In the genomic region with DNA sequence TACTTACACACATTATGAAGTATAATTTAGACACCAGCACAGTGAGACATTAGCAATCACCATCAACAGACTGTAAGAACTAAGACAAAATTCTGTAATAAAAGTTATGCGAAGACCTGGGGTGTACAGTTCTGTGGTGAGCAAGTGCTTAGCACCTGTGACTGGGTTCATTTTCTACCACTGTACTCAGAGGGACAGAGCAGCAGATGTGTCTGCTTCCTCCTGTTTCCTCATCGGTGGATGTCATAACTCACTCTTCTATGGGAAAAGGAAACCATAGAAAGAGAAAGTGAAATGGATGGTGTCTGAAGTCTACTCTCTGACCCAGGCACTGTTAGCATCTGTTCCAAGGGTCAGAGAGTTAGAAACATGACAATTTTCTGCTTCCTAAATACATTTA, we compare ENCODE assay signal across 21 mouse cellular contexts. TPM values are rescaled to one million over a fixed set of nuclear protein-coding genes. Genes with fewer than 3 reads are reported as not detected.
DNase-seq lines count a peak whose midpoint lies in the region; ATAC-seq and TF ChIP-seq lines count a peak whose summit lies in the region.
"Had no signal": no experiment of that assay in that cellular context is flagged by ENCODE, and none has a peak within 500 bp of the region (broad histone marks: within the 10 kb centered on the region; RNA-seq: fewer than 3 reads in every experiment).

No protein-coding gene starts in this region.

- DNase-seq in spleen, adult 2 months (ENCODE audit: low read depth in 1 of 2, low spot score in 2 of 2) = no peak
- DNase-seq in spleen, adult 18-20 months = no peak
- DNase-seq in adipocyte (ENCODE audit: low spot score) = peak; percentile 44
- DNase-seq: adrenal gland, postnatal 36 days; cerebellum, adult 11-12 months; cerebellum, postnatal 14 days; embryo, embryonic 11 days; gastrocnemius, postnatal 14 days had no signal

- peaks cover 21% of the 10 kb centered on the region; the same call in 1 of the 2 replicates for H3K4me1 ChIP-seq in spleen, adult 2 months (ENCODE audit: control insufficient read depth, insufficient read depth, insufficient read length)
- peaks cover 13% of the 10 kb centered on the region for H3K4me1 ChIP-seq in small intestine, adult 2 months (ENCODE audit: control insufficient read depth, insufficient read depth, insufficient read length, low read length)
- H3K4me1 ChIP-seq in heart, embryonic 11.5 days (ENCODE audit: control insufficient read depth, insufficient read depth, low read length) = no peaks in the 10 kb centered on the region
- H3K4me1 ChIP-seq: embryonic facial prominence, embryonic 15.5 days; hindbrain, embryonic 12.5 days; midbrain, embryonic 15.5 days; stomach, embryonic 15.5 days had no signal

- 16% methylated on average over 2 of the region's 2 CpGs for WGBS in spleen, adult 2 months
- WGBS in small intestine, adult 2 months = 33% methylated on average over 2 of the region's 2 CpGs
- WGBS in heart, embryonic 11.5 days (ENCODE audit: insufficient replicate concordance) = 88% methylated on average over 2 of the region's 2 CpGs

- H3K4me3 ChIP-seq in spleen, adult 2 months (ENCODE audit: extremely low read depth, insufficient read depth, insufficient read length) = no peak overlapping the region
- H3K4me3 ChIP-seq in small intestine, adult 2 months (ENCODE audit: low read depth, low read length) = no peak overlapping the region
- H3K4me3 ChIP-seq in heart, embryonic 11.5 days (ENCODE audit: low read depth, low read length) = no peak overlapping the region
- H3K4me3 ChIP-seq: embryonic facial prominence, embryonic 15.5 days; hindbrain, embryonic 12.5 days; kidney, embryonic 15.5 days; limb, embryonic 10.5 days; midbrain, embryonic 15.5 days; stomach, embryonic 15.5 days had no signal

- TF ChIP-seq CTCF in spleen, adult 2 months (IDR thresholded peaks at IDR 0.05; ENCODE audit: extremely low read depth, insufficient read depth, insufficient read length, insufficient replicate concordance) = no peak
- TF ChIP-seq CTCF in small intestine, adult 2 months (IDR thresholded peaks at IDR 0.05; ENCODE audit: extremely low read depth, insufficient read length, insufficient replicate concordance, low read depth, low read length) = no peak

- no peak overlapping the region for H3K9ac ChIP-seq in heart, embryonic 11.5 days (ENCODE audit: low read depth, low read length)
- H3K9ac ChIP-seq: embryonic facial prominence, embryonic 15.5 days; hindbrain, embryonic 12.5 days; kidney, embryonic 15.5 days; liver, embryonic 14.5 days; midbrain, embryonic 15.5 days; stomach, embryonic 15.5 days had no signal

- no peaks in the 10 kb centered on the region for H3K9me3 ChIP-seq in heart, embryonic 11.5 days (replicated peaks; ENCODE audit: control insufficient read depth, low read length)
- H3K9me3 ChIP-seq: embryonic facial prominence, embryonic 15.5 days; hindbrain, embryonic 12.5 days; kidney, embryonic 15.5 days; limb, embryonic 10.5 days; midbrain, embryonic 15.5 days; stomach, embryonic 15.5 days had no signal

- peak; percentile 73 for ATAC-seq in megakaryocyte, adult 5-6 weeks (ENCODE audit: poor library complexity, severe bottlenecking)
- no peak for ATAC-seq in frontal cortex, adult (ENCODE audit: low TSS enrichment)
- ATAC-seq in heart, embryonic 11.5 days (replicated peaks; ENCODE audit: insufficient number of reproducible peaks, low FRiP score, low TSS enrichment) = no peak
- ATAC-seq: lung, postnatal 0 days; midbrain, embryonic 15.5 days had no signal

- no peaks in the 10 kb centered on the region for H3K36me3 ChIP-seq in spleen, adult 2 months (ENCODE audit: control insufficient read depth, insufficient read depth, low read length)
- H3K36me3 ChIP-seq in small intestine, adult 2 months (ENCODE audit: control insufficient read depth, insufficient read depth, low read length) = no peaks in the 10 kb centered on the region
- no peaks in the 10 kb centered on the region for H3K36me3 ChIP-seq in heart, embryonic 11.5 days (ENCODE audit: control insufficient read depth, insufficient read depth, low read length)
- H3K36me3 ChIP-seq: embryonic facial prominence, embryonic 15.5 days; hindbrain, embryonic 12.5 days; kidney, embryonic 15.5 days; limb, embryonic 10.5 days; midbrain, embryonic 15.5 days; stomach, embryonic 15.5 days had no signal

- H3K27ac ChIP-seq in spleen, adult 2 months (ENCODE audit: insufficient read depth, low read length) = 0 out of 2 replicates have a peak overlapping the region, but pooled peaks have one; percentile 19
- peak overlapping the region; percentile 33; the same call in 1 of the 2 replicates for H3K27ac ChIP-seq in small intestine, adult 2 months (ENCODE audit: insufficient read depth, low read depth, low read length)
- H3K27ac ChIP-seq in heart, embryonic 11.5 days (ENCODE audit: low read depth, low read length) = no peak overlapping the region
- H3K27ac ChIP-seq: embryonic facial prominence, embryonic 15.5 days; hindbrain, embryonic 12.5 days; kidney, embryonic 15.5 days; liver, embryonic 14.5 days; midbrain, embryonic 15.5 days; stomach, embryonic 15.5 days had no signal

- H3K4me2 ChIP-seq in heart, embryonic 11.5 days = no peak overlapping the region
- H3K4me2 ChIP-seq: embryonic facial prominence, embryonic 15.5 days; hindbrain, embryonic 12.5 days; kidney, embryonic 15.5 days; midbrain, embryonic 15.5 days; stomach, embryonic 15.5 days had no signal

- H3K27me3 ChIP-seq in spleen, adult 2 months (ENCODE audit: control insufficient read depth, insufficient read depth, low read length) = no peaks in the 10 kb centered on the region
- no peaks in the 10 kb centered on the region for H3K27me3 ChIP-seq in small intestine, adult 2 months (ENCODE audit: control insufficient read depth, insufficient read depth, low read length)
- no peaks in the 10 kb centered on the region for H3K27me3 ChIP-seq in heart, embryonic 11.5 days (ENCODE audit: control insufficient read depth, insufficient read depth, low read length)
- H3K27me3 ChIP-seq: embryonic facial prominence, embryonic 15.5 days; hindbrain, embryonic 12.5 days; midbrain, embryonic 15.5 days; stomach, embryonic 15.5 days had no signal

- no peak for TF ChIP-seq POLR2A in spleen, adult 2 months (IDR thresholded peaks at IDR 0.05; ENCODE audit: low read depth, low read length)
- TF ChIP-seq POLR2A in small intestine, adult 2 months (IDR thresholded peaks at IDR 0.05; ENCODE audit: low read depth, low read length) = no peak

RNA-seq across cellular contexts. Expression of a gene that starts 16.2 kb away (rescaled TPM):
- 1.2 TPM in 2 replicates for polyA plus RNA-seq in spleen, adult 2 months (2012; rRNA removed)
- 5.1 and 6.2 TPM in 2 replicates for total RNA-seq in megakaryocyte, adult 5-6 weeks (2015)
- total RNA-seq in megakaryocyte, adult 5-6 weeks (2017) = 5.1 and 5.6 TPM in 2 replicates
- polyA plus RNA-seq in small intestine, adult 2 months (2012; rRNA removed) = 0.18 and 0.25 TPM in 2 replicates
- polyA plus RNA-seq in heart, embryonic 11.5 days (2014; fragmentation: Nextera tagmentation; extraction: Ambion mirVana) = 0.59 and 1.0 TPM in 2 replicates

RNA-seq across cellular contexts. Expression of a gene that starts 19.0 kb away (rescaled TPM):
- 8.5 and 9.9 TPM in 2 replicates for polyA plus RNA-seq in spleen, adult 2 months (2012; rRNA removed)
- total RNA-seq in megakaryocyte, adult 5-6 weeks (2015) = 25.0 and 26.8 TPM in 2 replicates
- 14.2 and 20.7 TPM in 2 replicates for total RNA-seq in megakaryocyte, adult 5-6 weeks (2017)
- polyA plus RNA-seq in small intestine, adult 2 months (2012; rRNA removed) = 2.3 and 16.9 TPM in 2 replicates
- 0.67 and 0.99 TPM in 2 replicates for polyA plus RNA-seq in heart, embryonic 11.5 days (2014; fragmentation: Nextera tagmentation; extraction: Ambion mirVana)
- total RNA-seq: layer of hippocampus, postnatal 10 days had no signal

RNA-seq across cellular contexts. Expression of a gene that starts 43.3 kb away (rescaled TPM):
- polyA plus RNA-seq in spleen, adult 2 months (2012; rRNA removed) = 8.3 and 9.9 TPM in 2 replicates
- 3.7 and 4.8 TPM in 2 replicates for total RNA-seq in megakaryocyte, adult 5-6 weeks (2015)
- total RNA-seq in megakaryocyte, adult 5-6 weeks (2017) = 4.2 and 5.7 TPM in 2 replicates
- 8.7 and 13.6 TPM in 2 replicates for polyA plus RNA-seq in small intestine, adult 2 months (2012; rRNA removed)
- 3.8 and 4.1 TPM in 2 replicates for polyA plus RNA-seq in heart, embryonic 11.5 days (2014; fragmentation: Nextera tagmentation; extraction: Ambion mirVana)
